Mouse (Mus musculus) forelimb bud, embryonic 11.5 days (tissue): ENCODE results near the gene Tob1.
A peak's percentile ranks its signal among the peaks of the same experiment; 100 is the strongest.

Experiments
- DNase-seq: peaks from one replicate; pipeline ENCODE4 v3.0.0-alpha.2; 2012; ENCODE audit warnings: low read depth, low spot score

Gene Tob1

DNA sequence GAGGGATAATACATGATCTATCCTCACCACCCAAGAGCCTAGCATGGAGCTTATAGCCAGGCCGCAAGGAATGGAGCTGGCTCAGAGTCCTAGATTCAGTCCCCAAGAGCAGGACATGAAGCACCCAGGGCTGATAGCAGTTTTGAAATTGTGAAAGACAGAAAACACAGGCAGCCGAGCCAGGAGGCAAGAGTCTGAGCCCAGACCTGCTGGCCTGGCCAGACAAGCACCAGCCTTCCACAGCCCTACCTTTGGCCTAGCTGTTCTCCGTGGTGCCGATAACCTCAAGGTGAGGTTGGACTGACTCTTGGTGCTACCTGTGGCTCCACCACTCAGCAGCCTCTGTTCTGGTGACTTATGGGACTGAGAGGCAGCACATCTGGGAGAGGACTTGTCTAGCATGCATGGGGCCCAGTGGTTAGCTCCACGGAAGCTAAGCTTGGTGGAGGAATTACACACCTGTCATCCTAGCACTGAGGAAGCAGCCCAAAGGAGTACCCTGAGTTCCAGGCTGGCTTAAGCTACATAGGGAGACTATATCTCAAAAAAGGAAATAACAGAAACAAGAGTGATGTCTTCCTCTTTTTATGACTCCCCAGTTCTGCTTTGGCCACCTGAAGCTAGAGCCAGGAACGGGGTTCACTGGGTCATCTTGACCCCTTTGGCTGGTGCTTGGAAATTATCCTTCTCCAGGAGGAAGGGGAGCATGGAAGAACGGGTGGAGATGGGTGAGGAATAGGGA, 12.7 kb upstream of the Tob1 start:
- no peak for DNase-seq

DNA sequence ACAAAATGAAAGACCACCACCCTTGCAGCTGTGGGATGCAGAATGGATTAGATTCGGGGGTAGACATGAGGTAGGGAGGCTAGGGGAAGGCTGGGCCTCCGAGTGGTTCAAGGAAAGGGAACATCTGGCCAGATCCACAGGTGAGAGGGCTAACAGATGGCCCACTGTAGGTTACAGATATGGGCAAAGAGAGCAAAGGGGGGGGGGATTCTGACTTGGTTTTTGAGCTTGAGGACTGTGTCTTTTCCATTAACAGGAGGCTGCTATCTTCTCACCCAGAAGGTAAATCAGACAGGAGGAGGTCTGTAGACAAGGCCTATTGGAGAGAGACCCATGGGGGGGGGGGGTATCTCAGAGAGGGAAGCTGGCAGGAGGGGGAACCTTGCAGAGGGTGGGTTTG, 11.5 kb upstream of the Tob1 start:
- DNase-seq, result no peak

DNA sequence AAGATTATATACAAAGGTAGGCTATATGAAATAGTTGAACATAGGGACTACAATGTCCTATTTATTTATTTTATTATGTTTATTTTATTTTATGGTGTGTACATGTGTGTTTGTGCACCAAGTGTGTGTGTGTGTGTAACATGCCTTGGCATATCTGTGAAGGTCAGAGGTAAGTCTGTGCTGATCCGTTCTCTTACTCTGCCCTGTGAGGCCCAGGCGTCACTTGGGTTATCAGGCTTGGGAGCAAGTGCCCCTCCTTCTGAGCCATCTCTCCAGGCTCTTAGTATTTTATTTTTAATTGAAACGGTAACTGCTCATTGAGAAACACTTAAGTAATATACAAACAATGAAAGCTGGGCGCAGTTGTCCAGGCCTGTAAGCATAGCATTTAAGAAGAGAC, 10.8 kb upstream of the Tob1 start:
- no peak for DNase-seq

DNA sequence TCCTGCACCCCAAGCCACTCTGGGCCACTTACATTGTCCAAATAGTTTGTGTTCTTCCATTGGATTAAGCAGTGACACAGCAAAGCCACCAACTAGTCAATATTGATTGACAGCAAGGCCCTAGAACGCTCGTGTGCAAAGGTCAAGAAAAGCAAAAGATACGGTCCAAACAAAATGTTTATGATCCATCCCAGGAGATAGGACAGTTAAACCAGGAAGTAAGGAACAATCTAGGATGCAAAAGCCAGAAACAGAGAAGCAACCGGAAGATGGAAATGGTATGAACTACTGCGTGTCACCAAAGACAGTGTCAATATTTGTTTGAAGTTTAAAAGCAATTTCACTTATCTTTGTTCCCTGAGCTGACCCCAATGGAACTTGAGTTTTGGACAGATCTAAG, 9.1 kb upstream of the Tob1 start:
- no peak for DNase-seq

DNA sequence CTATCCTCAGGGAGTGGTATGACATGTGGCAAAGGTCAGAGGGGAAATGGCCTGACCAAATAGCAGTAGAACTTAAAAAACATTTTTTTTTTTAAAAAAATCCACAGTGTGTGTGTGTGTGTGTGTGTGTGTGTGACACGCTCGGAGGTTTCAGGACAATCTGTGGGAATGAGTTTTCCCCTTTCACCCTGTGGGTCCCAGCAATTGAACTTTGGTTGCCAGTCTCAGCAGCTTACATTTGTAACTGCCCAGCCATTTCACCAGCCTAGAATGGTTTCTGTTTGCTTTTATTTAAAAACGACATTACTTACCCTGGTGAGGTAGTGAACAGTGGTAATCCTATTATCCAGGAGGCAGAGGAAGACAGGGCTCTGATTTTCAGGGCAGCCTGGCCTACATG, 8.2 kb upstream of the Tob1 start:
- no peak for DNase-seq

DNA sequence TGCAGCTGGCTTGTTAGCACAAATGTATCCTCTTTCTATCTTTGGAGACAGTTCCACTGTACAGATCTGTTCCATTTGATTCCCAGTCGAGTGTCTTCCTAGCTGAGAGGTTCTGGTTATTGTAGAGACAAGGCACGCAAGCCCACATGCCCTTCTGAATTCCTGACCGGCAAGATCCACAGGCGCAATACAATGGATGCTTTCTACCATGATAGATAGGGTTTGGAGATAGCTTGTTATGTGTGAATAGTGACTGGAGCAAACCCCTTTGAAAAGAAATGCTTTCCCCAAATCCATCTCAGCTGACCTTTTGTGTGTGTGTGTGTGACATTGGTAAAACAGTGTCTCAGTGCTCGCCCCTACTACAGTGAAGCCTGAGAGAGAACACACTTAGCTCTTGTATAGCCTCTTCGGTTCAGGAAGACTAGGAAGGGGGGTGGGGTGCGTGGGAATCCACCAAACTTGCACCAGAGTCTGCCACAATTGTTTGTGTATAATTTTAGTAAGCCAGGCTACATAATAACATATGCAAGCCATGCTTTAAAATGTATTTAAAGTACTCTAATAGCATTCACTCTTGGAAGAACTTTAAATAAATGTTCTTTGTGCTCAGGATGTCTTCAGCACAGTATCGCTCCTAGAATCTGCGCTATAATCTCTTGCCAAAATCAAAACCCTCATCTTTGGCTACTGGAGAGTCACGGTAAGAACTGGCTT, 4.7 kb upstream of the Tob1 start:
- no peak for DNase-seq

DNA sequence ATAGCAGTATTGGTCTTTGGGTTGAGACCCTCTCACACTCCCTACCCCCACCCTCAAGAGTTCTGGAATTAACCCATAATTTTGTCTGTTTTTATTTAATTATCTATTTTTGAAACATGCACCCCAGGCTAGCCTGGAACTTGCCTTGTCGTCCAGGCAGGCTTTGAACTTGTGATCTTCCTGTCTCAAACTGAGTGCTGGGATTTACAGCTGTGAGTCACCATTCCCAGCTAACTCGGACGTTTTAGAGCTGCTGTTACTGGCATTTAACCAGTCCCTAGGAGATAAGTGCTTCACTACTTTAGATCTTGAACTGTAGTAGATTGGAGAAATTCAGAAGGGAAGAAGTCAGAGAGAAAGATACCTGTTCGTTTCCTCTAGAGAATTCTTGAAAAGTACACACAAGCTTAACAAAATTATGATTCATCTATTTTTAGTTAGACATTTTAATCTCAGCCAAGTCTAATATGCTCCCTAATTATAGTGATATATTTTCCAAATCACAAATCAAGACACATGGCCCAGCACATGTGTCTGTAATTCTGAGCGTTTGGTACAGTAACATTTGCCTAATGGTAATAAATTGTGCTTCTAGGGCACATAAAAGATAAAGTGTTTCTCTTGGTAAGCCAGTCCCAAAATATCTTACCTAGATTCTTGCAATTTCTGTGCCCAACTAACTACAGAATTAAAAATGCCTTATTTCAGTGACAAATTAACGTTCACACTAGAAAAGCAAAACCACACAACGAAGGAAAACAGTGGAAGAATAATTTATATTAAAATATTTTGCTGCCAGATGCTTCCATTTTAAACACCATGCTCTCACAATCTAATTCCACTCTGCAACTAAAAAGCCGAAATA, 2.2 kb upstream of the Tob1 start:
- no peak for DNase-seq

DNA sequence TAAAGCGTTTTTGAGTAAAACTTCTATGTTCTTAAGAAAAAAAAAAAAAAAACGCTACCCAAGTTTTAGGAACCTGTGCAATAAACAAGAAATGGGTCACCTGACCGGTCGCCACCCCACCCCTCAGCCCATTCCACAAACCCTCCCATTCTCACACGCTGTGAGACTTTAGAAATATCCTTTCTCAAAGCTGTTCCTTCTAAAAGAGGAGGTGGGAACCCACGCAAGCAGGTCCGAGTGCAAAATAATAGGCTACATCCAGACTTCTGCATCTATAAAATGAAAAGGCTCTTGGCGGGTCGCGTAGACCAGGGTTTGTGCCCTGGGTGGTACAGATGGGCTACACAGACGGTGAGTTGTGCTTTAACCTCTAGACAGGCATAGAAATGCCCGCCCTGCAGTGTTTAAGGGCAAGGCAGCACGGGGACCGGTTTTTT, 1.5 kb upstream of the Tob1 start:
- no peak for DNase-seq

DNA sequence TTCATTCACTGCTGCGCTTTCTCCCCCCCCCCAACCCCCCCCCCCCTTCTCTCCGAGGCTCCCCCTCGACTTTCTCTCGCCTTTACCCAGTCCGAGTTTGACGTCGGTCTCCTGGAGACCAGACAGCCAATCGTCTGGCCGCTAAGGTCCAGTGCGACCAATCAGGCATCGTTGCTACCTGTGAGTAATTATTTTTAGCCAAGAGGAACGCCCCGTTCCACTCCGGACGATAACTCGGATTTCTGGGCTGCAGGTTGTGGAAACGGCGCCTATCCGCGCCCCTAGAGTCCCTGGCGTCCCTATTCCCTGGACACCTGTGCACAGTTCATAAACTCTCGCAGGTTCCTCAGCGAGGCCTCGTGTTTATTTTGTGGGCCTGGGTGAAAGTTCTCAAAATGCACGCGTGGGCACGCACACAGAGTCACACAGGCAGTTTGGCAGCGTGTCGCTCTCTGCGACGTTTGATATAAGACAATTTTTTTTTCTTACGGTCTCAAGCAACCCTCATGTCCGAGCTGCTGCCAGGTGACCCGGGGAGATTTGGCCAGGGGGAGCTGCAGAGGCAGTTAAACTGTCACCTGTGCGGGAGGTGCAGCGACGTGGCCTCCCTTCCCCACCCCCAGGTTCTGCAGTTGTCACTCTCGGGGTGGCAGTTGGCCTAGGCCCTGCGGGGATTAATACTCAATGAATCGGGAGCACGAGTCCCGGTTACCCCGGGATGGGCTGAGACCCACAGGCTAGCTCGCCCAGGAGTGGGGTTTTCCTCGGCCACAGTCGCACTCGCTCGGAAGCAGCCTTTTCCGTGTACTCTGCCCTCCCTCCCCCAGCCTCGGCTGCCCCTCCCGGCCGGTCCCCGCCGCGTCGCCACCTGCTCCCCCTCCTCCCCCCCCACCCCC, 815 bp upstream of the Tob1 start:
- peak; percentile 97 for DNase-seq

DNA sequence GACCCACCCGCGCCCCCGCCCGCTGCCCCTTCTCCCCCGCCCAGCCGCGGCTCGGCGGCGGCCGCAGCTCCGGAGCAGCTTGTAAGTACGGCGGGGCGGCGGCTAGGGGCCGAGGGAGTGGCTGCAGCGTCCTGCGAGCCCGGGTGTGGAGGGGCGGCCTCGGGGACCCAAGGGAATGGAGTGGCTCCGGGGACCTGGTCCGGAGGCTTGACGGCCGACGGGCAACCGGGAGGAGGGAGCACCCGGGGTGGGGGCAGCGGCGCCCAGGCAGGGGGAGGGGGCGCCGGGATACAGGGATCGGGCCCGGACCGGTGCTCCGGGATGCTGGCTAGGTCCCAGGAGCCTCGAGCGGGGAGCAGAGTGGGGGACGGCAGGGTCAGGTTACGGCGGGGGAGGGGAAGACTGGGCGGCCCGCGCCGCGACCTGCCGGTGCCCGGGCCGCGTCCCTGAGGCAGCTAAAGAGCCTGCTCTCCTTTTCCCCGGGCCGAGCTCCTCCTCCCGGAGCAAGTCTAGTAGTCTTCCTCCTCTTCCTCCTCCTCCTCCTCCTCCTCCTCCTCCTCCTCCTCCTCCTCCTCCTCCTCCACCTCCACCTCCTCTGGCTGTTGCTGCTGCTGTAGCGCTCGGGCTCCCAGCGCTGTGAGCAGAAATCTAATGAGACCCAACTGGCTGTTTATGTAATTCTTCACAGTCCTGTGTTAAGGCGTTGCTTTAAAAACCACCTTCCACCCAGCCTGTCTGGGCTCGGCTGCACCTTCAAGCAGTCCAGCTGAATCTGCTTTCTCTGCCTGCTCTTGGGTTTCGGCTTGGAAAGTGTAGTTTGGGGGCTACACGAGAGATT, 616 bp downstream of the Tob1 start:
- DNase-seq, result peak; percentile 58

DNA sequence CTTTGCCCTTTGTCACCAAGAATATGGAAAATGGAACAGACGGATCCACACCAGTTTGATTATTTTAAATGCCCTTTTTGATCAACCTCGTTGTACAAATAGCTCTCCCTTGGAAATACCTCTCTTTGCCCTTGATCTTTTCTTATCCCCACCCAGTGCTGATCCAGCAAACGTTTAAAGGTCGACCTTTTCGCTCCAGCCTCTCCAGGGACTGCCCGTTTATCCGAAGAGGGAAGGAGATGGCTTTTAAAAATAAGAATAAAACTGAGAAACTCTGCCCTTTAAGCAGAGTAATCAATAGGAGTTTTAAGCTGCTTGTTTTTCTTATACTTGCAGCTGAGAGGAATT, 1.2 kb downstream of the Tob1 start:
- DNase-seq, result no peak

DNA sequence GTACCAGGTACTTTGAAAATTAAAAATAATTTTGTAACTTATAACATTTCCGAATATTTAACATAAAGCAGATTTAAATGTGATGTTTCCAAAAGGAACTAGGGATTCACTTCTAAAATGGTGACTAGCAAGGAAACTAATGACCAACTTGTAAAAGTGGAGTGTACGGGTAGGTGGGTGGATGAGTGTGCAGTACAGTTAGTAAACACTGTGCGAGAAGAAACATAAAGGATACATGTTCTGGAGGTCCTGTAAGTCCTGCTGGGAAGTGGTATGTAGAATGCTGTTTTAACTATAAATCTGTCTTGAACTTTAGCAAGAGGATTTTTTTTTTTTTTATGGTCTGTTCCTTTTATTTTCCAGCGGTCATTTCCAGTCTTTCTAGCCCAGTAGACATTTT, 1.7 kb downstream of the Tob1 start:
- DNase-seq, result no peak

DNA sequence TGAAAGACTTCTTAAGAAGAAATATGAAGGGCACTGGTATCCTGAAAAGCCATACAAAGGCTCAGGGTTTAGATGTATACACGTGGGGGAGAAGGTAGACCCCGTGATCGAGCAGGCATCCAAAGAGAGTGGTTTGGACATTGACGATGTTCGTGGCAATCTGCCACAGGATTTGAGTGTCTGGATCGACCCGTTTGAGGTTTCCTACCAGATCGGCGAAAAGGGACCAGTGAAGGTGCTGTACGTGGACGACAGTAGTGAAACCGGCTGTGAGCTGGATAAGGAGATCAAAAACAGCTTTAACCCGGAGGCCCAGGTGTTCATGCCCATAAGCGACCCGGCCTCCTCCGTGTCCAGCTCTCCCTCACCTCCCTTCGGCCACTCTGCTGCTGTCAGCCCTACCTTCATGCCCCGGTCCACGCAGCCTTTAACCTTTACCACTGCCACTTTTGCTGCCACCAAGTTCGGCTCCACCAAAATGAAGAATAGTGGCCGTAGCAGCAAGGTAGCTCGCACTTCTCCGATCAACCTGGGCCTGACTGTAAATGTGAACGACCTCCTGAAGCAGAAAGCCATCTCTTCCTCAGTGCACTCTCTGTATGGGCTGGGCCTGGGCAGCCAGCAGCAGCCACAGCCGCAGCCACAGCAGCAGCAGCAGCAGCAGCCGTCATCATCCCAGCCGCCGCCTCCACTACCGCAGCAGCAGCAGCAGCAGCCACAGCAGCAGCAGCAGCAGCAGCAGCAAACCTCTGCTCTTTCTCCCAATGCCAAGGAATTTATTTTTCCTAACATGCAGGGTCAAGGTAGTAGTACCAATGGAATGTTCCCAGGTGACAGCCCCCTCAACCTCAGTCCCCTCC, 2.7 kb downstream of the Tob1 start:
- DNase-seq, result no peak

DNA sequence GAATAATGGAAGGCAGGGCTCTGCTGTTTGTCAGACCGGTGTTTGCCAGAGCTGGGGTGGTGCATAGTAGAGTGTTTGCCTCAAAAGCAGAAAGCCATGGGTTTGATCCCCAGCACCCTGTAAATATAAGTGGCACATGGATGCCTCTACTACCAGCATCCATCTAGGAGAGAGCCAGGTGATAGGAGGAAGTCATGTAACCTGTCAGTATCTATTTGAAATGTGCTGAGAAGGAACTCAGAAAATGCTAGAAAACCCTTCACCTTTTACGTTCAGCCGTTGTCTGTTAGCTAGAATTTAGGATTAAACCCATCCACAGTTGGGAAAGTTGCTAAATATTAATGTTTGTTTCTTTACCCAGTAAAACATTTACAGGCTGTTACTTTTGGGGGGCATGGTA, 4.3 kb downstream of the Tob1 start:
- DNase-seq, result no peak

DNA sequence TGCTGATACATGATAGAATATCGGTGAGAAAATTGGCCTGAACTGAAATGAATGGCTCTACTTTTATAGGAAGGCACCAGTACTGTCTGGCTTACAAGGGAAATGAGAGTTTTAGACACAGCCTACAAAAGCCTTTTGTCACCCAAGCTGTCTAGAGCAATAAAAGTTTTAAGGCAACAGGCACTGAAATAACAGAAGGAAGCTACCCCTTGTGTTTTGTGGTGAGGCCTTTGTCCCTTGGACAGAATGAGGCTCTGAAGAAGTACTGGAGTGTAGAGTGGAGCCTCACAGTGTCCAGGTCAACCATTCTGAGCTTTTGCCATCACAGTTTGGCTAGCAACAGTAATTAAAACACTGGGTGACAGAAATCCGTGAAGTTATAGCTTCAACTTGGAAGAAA, 5.0 kb downstream of the Tob1 start:
- DNase-seq, result no peak

DNA sequence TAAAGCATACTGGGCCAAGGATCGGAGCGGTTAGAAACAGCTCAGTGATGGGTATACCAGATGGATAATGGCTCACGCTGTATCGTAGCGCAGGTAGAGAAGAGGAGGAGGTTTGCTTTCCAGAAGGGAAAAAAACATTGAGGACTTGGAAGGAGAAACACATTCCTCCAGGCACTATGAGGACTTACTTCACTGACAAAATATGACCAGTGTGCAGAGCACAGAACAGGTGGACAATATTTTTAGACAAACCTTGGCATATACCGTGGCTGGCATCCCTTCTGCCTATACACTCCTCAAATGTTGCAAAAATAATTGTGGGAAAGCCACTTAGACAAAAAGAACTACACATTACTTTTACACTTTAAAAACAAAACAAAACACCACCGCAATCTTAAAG, 10.0 kb downstream of the Tob1 start:
- no peak for DNase-seq

DNA sequence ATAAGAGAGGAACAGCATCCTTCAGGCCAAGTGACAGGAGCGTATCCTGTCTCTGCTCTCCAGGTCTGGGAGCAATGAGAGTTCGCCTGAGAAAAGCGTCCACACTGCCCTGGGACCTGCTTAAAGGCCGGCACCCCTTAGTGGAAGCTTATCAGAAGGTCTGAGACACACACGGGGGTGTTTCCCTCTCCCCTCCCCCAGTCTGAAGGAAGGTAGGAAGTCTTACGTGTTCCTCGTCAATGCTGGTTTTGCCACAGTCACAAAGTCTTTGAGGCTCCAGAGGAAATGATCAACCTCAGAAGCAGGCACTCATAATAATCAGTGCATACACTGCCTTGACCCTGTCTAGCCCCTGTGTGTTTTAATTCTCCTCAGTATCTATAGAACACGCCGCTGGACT, 12.3 kb downstream of the Tob1 start:
- DNase-seq, result no peak

DNA sequence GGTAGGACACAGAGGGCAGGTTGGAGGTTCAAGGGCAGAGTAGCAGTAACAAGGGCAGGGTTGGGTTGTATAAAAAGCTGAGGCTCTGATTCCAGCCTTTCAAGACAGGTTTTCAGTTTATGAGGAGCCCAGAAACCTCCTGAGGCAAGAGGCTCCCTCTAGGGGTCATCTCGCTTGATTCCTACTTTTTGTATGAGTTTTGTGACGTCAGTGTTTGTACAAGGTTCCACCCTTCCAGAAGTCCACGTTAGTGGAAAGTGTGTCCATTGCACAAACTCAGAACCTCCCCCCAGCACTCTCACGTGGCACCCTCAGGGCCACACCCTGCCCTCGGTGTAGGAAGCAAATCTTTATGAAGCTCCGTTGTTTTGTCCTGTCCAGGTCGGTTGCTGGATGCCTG, 14.7 kb downstream of the Tob1 start:
- DNase-seq, result peak; percentile 56

DNA sequence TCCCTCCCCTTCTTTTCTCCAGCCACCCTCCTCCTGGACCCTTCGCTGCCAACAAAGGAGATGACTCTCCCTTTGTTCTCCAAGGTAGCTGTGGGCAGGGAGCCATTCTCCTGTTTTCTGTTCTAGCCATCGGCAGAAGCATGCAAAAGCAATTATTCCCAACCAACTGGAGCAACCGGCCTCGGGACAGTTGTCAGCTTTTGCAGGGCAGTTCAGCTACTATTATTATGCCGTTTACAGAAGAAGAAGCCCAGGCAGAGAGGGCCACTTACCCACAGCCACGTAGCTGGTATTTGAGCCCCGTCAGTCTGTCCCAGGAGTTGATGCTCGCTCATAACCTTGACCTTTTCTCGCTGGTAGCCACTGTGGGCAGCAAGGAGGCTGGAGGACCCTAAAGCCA, 17.2 kb downstream of the Tob1 start:
- DNase-seq, result no peak
